Mouse (Mus musculus): ENCODE measurements around the gene Slc9a5. TPM values are rescaled to one million over a fixed set of nuclear protein-coding genes. Genes with fewer than 3 reads are reported as not detected.
A peak's percentile ranks its signal among the peaks of the same experiment; 100 is the strongest.

Slc9a5 gene
- total RNA-seq, 2 experiments from 2014 or later = 1.7 TPM

- DNase-seq = no peak
- intact Hi-C loops (cut with DNase I) = no loop called here
Observed at GRCm38 (mm10) chr8:105350186-105350585, 1.5 kb downstream of the Slc9a5 start.

DNA sequence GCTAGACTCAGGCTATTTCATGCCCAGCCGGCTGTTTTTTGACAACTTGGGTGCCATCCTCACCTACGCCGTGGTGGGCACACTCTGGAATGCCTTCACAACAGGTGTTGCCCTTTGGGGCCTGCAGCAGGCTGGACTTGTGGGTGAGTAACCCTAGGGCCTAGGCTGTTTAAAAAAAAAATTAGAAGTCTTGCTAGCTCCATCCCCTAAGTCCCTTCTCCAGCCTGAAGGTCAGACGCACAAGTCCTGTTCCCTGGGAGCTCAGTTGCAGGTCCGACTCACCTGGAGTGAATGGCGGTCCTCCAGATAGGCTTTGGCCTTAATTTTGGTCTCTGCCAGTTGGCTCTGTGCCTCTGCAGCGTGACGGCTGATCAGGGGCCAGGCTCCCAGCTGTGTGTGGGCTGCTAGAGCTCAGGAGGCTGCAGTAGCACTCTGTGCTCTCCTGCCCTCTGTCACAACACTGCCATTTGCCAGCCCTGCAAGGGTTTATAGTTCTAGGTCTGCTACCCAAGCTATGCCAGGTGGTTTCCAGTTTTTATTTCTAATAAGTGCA lies 5.0 kb downstream of the Slc9a5 start:
- intact Hi-C loops (cut with DNase I) = no loop called here
- DNase-seq = no peak

GRCm38 (mm10) chr8:105354549-105354948 lies 5.9 kb downstream of the Slc9a5 start:
- intact Hi-C loops (cut with DNase I) = no loop called here
- DNase-seq = no peak

- DNase-seq = peak in 1 of 2 experiments; percentile 48
- intact Hi-C loops (cut with DNase I) = loop anchor here (5.0 kb wide), 1 partner anchor 197 kb away; no protein-coding TSS in a partner anchor
Observed at GRCm38 (mm10) chr8:105355179-105356024, 6.8 kb downstream of the Slc9a5 start.

- no peak for DNase-seq
- intact Hi-C loops (cut with DNase I) = loop anchor here (5.0 kb wide), 1 partner anchor 196 kb away; no protein-coding TSS in a partner anchor
Observed at GRCm38 (mm10) chr8:105356681-105357080, 8.0 kb downstream of the Slc9a5 start.

DNA sequence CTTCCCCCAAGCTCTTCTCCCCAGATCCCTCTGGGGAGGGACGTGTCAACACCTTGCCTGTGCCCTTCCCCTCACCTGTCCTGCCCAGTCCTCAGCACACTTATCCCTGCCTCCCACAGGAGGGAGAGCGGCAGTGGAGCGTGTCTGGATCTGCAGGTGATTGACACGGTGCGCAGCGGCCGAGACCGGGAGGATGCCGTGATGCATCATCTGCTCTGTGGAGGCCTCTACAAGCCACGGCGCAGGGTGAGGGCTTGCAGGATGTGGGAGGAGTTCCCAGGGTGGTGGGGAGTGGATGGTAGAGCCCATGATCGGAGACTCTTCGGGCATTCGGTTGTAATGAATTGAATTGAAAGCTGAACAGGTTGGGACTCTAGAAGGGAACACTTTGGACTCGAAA lies 10.6 kb downstream of the Slc9a5 start:
- intact Hi-C loops (cut with DNase I) = loop anchor here (1.0 to 5.0 kb wide), 2 partner anchors 118 to 193 kb away; no protein-coding TSS in a partner anchor
- DNase-seq = no peak

DNA sequence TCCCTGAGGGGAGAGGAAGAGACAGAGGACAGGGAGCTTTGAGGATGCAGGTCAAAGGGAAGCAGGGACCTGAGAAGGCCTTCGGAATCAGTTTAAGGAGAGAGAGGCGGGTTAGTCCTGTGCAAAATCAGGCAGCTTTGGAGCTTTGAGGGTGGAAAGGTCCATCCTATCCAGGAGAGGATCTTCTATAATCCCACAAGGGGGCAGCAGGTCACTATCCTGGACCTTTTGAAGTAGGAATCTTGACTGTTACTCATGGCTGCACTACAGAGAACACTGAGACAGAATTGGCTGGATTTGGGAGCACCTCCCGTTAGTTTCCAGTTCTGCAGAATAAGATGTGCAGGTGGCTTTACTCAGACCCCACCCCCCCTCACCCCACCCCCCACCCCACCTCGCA lies 11.0 kb downstream of the Slc9a5 start:
- peak in 1 of 2 experiments; percentile 48 for DNase-seq
- intact Hi-C loops (cut with DNase I) = loop anchor here (1.0 to 5.0 kb wide), 3 partner anchors 38 to 193 kb away; no protein-coding TSS in a partner anchor

DNA sequence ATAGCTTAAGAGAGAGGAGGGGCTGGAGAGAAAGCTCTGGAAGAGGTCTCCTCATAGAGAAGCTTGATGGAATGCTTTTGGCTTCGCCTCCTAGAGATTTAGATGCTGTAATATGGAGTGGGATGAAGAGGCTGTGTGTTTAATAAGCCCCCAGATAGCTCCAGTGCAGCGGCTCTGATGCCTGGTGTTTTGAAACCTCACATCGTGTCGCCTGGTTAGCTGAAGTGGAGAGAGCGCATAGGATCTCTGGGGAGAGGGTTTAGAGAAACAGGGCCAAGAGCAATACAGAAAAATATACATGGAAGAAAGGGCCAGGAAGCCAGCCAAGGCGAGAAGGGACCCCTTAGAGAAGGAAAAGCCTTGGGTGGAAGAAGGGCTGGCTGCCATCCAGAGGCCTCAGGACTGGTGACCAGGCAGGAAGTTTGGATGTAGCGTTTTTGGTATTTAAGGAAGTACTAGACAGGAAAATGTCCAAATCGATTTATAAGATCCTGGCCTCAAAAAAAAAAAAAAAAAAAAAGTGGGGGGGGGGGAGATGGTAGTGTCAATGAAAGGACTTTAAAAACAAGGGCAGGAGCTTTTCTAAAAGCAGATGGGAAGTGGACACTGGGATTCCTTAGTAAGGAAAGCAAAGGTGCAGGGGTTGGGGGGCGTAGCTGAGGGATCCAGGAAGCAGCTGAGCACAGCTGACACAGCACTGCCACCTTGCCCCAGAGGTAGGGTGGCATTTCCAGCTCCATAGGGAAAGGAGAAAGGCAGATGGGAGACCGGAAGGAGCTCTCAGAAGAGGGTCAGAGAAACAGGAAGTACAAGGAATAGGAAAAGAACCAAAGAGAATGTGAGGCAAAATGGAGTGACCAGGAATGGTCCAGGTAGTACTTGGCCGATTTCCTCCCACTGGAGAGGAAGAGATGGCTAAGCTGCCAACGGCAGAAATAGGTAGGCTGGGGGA lies 13.4 kb downstream of the Slc9a5 start:
- DNase-seq = peak; percentile 51 to 56
- intact Hi-C loops (cut with DNase I) = no loop called here

- no peak for DNase-seq
- intact Hi-C loops (cut with DNase I) = loop anchor here (5.0 kb wide), 1 partner anchor 170 kb away; no protein-coding TSS in a partner anchor
Observed at GRCm38 (mm10) chr8:105367107-105367506, 18.5 kb downstream of the Slc9a5 start.

GRCm38 (mm10) chr8:105372473-105372872 lies 23.8 kb downstream of the Slc9a5 start:
- no peak for DNase-seq

GRCm38 (mm10) chr8:105373032-105373431 lies 24.4 kb downstream of the Slc9a5 start, which contains the start of gene Plekhg4:
Gene Plekhg4 (plus strand): TSS chr8:105373274.
- no peak for DNase-seq
- intact Hi-C loops (cut with DNase I) = no loop called here

More at GRCm38 (mm10) chr8:105372473-105372872, 23.8 kb downstream of the Slc9a5 start:
- intact Hi-C loops (cut with DNase I) = no loop called here

DNA sequence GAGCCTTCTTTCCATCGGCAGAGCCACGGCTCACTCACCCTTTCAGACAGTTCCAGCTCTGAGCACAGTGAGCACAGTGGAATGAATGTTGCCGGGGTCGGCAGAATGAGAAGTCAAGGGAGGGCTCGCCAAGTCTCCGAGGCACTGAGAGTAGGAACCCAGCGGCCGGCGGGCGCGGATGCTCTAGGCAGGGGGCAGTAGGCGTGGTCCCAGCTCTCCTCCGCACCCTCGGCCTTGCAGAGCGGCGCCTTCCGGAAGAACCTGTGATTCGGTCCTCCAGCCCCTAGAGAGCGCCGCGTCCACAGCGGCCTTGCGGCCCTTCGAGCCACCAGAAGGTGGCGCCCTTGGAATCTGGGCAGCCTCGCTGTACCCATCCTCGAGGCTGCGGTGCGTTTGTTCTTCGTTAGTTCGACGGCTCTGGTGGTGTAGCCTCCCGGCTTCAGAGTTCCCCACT lies 25.9 kb downstream of the Slc9a5 start:
- intact Hi-C loops (cut with DNase I) = no loop called here
- DNase-seq = peak in 1 of 2 experiments; percentile 50

GRCm38 (mm10) chr8:105378673-105379072 lies 30.0 kb downstream of the Slc9a5 start:
- intact Hi-C loops (cut with DNase I) = no loop called here
- peak; percentile 57 to 69 for DNase-seq

- intact Hi-C loops (cut with DNase I) = no loop called here
- no peak for DNase-seq
Observed at GRCm38 (mm10) chr8:105380308-105380707, 31.7 kb downstream of the Slc9a5 start.

- DNase-seq = no peak
- intact Hi-C loops (cut with DNase I) = no loop called here
Observed at GRCm38 (mm10) chr8:105384070-105384469, 35.4 kb downstream of the Slc9a5 start.

DNA sequence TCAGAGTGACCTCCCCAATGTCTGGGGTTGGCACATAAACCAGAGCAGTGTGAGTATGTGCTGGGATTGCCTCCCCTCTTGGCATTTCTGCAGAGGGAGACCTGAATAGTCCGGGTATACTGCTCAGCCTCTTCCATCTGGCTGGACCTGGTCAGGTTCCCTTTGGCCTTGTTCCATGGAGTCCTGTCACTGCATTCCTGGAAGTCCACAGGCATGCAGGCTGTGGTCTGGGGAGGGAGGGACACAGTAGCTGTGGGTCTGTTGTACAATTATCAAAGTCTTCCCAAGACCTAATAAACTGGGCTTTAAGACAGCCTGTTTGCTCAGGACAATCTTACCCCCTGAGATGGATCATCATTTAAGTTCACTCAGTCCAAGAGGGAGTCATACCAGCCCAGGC lies 38.5 kb downstream of the Slc9a5 start:
- intact Hi-C loops (cut with DNase I) = no loop called here
- DNase-seq = peak; percentile 56 to 67

- peak in 1 of 2 experiments; percentile 23 for DNase-seq
- intact Hi-C loops (cut with DNase I) = no loop called here
Observed at GRCm38 (mm10) chr8:105389096-105389495, 40.5 kb downstream of the Slc9a5 start.

GRCm38 (mm10) chr8:105393089-105393787 lies 44.6 kb downstream of the Slc9a5 start:
- intact Hi-C loops (cut with DNase I) = no loop called here
- DNase-seq = peak; percentile 48 to 54

DNA sequence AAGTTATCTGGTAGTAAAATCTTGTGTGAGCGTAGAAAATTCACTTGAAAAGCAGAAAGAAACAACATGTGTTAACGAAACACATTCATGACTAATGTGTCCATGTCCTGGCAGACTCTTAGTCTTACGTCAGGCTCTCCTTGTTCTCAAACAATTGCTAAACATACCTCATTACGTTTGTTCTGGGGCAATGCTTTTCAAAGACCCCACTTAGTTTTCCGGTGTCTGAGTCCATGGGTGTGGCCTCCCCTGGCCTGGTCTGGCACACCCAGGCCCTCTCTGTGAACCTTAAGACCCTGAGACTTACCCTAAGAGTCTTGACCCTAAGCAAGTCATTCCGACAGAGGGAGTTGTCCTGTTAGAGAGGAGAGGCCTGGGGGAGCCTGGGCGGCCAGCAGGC lies 45.3 kb downstream of the Slc9a5 start:
- no peak for DNase-seq
- intact Hi-C loops (cut with DNase I) = no loop called here

- peak; percentile 59 to 63 for DNase-seq
- intact Hi-C loops (cut with DNase I) = loop anchor here (1.0 kb wide), 1 partner anchor 37 kb away; no protein-coding TSS in a partner anchor
Observed at GRCm38 (mm10) chr8:105397747-105398146, 49.1 kb downstream of the Slc9a5 start.
